Mouse (Mus musculus) cerebellum, adult 8-10 months (tissue): ENCODE data around the gene Arglu1.

Experiments used
- DNase-seq: peaks from one replicate; pipeline ENCODE4 v3.0.0; 2022

Arglu1 gene

DNA sequence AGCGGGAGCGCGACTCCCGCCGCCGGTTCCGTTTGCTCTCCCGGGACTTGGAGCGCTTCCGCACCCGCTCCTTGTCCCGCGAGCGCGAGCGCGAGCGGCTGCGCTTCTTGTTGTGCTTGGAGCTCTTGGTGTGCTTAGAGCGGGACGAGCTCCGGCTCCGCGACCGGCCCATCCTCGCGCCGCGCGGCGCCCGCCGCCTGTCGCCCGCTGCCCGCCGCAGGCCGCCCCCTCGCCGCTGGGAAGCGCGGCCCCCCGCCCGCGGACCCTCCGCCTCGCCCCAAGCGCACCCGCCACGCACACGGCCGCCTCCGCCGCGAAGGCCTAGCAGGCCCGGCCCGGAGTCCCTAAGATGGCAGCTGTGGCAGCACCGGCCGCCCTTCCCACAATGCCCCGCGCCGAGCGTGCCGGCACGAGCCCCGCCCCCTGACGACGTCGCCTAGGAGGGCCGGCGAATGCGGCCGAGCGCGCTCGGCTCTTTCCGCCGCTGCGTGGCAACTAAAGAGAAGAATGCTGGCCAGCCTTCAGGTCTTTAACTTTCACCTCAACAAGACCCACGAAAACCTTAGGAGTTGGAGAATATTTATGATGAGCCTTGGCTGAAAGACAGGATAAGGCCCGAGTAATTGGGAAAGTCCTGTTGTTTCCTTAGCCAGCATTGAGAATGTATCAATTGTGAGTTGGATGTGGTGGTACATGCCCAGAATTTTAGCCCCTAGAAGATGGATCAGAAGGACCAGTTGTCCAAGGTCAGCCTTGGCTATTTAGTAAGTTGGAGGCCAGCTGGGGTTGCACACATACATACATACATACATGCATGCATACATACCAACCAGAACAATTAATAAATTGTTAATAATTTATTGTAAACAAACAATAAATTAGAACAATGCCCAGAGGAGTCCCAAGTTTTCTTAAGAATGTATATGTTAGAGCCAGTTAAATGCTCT lies at the start of gene Arglu1:
Arglu1 (minus strand) TSS at position 376 of the 947 bp plus-strand sequence.
- DNase-seq, result peak; percentile 97

DNA sequence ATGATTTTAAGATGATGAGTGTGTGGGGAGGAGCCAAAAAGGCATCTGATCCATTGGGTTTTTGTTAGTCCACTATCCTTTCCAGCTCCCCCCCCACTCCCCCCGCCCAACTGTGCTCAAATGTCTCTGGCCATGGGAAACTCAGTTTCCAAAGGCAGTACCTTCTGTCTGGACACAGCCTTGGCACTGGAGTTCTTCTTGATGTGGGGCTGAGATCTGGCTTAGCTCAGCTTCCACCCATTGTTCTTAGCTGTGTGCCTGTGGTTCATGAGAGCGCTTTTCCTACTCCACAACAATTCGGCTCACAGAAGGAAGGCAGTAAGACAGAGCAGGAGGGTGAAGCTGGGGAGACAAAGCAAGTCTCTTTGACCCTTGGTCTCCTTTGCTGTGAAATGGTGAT lies 47.0 kb upstream of the Arglu1 start:
- DNase-seq, result no peak

DNA sequence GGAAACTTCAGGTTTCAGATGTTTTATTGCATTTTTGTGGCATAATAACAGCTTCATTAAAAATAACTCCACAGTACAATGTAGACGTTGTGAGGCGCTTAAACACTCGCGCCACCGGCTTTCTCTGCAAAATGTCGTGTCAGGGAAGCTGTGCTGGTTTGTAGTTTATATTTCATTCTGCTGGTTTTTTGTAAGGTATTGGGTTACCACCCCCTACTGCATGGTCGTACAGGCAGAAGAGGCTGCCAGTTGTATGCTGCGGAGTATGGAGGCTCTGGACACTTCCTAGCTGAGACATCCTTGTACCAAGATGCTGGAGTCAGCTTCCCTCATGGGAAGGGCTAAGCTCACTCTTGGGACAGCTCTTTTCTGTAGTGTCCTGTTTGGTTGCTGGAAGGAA lies 46.5 kb upstream of the Arglu1 start:
- DNase-seq, result no peak

DNA sequence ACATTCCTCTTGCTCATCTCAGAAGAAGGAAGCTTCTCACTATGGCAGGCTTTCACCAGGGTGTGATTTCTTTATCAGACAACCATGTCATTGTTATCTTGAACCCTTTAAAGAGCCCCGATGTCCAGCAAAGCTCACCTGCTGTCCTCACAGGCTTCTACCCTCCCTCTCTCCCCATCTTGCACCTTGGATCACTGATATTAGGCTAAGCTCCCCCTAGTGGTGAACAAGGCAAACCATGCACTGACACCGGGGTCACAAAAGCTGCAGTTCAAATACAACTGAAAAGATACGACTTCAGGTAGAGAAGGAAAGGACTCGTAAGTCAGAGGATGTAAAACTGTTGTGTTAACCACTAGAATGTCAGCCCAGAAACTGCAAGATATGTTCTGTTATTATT lies 43.5 kb upstream of the Arglu1 start:
- no peak for DNase-seq

DNA sequence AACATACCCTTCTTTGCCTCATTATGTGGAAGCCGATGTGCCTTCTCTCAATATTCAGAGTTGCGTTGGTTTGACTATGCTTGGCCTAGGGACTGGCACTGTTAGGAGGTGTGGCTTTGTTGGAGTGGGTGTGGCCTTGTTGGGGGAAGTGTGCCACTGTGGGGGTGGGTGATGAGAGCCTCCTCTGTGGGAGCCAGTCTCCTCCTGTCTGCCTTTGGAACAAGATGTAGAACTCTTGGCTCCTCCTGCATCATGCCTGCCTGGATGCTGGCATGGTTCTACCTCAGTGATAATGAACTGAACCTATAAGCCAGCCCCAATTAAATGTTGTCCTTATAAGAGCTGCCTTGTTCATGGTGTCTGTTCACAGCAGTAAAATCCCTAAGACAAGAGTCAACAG lies 38.3 kb upstream of the Arglu1 start:
- DNase-seq, result no peak

DNA sequence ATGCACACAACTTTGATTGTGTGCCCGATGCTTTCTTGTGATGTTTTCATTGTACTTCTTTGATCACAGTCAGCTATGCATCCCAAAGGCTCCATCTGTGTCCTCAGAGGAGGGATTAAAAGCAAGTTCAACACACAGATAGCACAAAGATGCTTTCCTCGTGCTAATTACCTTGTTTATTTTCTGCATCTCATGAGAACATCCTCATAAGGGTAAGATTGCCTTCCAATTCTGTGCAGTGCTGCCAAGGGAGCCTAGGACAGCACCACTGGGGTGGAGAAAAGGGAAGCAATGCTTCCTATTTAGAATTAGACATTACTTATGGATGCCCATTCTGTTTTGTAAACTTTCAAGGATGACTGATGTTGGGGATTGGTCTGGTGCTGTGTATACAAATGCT lies 36.2 kb upstream of the Arglu1 start:
- no peak for DNase-seq

DNA sequence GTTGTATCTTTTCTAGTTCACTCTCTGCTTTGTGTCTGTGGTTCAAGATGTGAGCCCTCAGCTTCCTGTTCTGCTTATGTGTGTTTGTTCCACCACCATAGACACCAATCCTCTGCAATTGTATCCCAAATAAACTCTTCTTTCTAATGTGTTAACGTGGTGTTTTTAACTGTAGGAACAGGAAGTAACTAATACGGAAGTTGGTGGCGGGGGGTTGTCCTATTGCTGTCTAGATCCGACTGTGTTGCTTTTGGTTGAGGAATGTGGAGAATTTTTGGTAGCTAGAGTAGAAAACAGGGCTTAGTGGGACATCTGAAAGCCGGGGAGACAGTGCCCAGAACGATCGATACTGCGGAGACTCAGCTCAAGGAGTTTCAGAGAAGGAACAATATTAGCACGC lies 14.5 kb upstream of the Arglu1 start:
- no peak for DNase-seq

DNA sequence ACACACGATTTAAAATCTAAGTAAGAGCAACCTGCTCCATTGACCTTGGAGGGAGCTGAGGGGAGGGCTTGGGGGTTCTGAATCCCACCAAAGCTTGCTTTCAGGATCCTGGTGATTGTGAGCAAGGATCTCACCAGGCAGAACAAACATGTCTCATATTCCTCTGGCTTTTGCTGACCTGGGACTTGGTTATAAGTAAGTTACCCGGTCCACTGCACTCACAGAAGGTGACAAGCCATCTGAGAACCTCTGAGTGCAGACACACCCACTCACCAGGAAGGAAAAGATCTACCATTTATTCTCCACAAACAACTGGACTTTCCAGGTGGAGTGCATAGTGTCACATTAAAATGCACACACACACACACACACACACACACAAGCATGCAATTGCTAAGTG lies 13.3 kb upstream of the Arglu1 start:
- DNase-seq, result no peak

DNA sequence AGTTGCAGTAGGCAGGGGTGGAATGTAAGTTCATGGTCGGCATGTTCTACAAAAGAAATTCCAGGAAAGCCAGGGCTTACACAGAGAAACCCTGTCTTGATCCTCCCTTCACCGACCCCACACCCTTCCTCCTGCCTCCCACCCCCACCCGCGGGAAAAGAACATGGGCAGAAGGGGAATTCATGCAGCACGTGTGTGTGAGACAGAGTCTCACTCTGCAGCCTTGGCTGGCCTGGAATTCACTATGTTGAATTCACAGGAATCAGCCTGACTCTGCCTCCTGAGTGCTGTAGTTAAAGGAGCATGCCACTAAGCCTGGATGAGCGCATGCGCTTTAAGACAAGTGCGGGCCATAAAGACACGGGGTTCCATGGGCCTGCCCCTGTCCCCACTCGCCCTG lies 10.5 kb upstream of the Arglu1 start:
- DNase-seq, result no peak

DNA sequence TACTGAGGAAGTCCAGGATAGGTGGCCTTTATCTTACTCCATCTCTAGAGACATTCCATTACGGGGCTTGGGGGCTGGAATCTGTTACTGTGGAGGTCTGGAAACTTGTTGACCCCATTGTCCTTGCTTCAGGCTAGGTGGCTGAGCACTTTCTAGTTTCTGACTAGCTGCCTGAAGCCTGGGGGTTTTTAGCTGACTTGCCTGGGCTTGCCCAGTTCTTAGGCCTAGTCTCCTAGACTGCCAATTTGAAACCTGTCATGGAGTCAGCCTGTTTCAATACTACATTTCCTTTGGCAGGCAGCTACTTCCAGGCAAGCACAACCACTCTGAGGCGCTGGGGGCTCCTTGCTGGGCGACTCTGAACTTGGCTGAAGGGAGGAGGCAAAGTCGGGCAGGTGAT lies 9.9 kb upstream of the Arglu1 start:
- DNase-seq, result no peak

DNA sequence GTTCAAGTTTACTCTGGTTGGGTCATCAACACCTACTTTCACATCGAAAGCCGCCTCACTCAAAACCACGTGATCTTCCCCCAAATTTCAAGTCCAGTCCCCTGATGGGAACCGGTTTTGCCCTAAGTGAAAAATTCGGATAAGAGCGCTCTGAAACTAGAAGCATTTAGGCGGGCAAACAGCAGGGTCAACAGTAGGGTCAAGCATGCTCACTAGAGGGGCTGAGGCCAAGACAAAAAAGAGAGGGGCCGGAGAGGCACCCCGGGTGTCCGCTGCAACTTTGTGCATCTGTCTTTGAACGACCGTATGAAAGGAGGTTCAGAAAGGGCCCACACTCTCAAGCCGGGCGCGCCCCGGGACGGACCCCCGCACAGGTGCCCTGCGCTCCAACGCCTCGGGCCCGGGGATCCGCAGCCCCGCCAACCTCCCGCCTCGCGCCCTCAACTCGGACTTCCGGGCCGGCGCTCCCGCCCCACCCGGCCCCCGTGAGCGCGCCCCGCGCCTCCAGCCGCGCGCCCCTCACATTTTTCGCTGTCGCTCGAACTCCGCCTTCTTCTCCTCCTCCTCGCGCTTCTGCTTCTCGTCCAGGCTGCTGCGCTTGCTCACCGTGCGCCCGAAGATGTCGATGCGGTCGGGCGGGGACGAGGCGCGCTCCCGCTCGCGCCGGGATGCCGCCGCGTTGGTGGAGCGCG lies 721 bp downstream of the Arglu1 start:
- peak; percentile 45 for DNase-seq

DNA sequence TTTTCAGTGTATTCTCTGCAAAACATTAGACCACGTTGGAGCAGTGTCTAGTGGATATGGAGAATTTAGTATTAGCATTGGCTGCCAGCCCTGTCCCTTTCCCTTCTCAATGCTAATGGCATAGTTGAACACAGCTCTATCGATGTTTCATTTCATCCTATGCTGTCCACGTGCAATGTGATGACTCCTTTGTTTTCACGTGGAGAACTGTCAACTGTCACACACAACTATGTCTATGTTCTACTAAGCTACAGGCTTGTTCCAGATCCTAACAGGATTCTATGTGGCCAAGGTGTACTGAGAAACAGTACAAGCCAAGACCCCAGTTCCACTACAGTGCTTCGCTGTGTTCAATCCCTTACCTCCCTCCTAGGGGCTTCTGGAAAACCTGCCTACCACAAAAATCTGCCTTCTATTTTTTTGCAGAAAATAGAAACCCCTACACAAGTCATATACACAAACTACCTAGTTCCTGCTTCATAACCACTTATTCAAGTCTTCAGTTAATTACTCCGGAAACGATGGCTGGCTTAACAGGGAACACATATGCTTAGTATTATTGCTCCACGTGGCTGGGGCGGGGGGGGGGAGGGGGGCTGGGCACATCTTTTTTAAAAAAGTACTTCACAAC lies 1.4 kb downstream of the Arglu1 start:
- DNase-seq, result no peak

DNA sequence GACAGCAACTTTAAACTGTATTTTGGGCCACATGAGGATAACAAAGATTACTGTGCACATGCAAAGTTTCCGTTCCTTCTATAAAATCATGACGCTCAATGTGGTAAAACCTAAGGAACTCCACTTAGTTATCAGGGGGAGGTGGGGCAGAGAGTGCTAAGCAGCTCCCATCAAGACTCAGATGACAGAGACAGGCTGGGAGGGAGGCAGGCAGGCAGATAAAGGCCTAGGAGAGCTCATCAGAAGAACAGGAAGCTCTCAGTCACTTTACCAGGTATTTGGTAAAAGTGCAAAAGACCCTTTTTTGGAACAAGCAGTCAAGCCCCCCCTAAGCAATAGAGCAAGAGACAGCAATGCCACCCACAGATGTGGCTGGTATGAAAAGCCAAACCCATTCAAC lies 4.8 kb downstream of the Arglu1 start:
- no peak for DNase-seq

DNA sequence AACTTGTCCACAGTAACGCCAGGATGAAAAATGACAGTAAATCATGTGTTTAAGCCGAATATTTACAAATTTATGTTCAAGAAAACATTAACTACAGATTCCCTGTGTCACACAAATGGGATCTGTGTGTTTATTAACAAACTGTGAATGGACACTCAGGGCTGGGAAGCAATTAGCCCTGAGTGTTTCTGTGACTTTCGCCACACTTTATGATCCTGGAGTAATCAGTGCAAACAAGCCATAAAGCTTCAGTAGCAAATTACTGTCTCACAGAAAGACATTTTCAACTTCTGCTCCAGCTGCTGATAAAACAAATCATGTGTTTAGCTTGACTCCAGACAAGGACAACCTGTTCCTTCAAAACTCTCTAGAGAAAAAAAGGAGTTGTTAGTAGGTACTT lies 7.6 kb downstream of the Arglu1 start:
- no peak for DNase-seq

DNA sequence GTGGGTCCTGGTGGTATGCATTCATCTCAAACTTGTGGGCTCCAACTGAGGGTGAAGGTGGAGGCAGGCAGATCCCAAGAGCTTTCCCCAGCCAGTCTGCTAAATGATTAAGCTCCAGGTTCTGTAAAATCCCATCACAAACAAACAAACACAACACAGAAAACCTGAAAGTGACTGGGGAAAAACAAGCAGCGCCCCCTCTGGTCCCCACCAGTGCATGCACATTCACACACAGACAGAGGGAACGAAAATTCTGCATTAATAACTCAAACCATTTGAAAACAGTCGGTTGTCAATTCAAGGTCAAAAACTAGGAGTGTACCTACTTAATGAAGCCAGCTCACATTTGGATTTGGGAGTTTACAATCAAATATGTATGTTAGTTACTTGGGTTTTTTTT lies 12.1 kb downstream of the Arglu1 start:
- no peak for DNase-seq

DNA sequence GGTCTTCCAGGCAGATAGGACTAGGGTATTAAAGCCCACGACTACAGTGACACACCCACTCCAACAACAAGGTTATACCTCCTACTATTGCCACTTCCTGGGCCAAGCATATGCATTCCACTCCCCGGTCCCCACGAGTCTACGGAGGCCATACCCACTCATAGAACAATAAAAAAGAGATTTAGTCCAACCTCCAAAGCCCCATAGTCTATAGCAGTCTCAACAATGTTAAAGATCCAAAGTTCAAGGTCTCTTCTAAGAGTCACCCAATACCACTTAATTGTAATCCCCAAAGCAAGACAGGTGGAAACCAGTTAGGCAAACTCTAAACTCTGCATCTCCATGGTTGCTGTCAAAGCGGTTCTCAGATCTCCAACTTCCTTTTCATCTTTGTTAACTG lies 15.5 kb downstream of the Arglu1 start:
- no peak for DNase-seq

DNA sequence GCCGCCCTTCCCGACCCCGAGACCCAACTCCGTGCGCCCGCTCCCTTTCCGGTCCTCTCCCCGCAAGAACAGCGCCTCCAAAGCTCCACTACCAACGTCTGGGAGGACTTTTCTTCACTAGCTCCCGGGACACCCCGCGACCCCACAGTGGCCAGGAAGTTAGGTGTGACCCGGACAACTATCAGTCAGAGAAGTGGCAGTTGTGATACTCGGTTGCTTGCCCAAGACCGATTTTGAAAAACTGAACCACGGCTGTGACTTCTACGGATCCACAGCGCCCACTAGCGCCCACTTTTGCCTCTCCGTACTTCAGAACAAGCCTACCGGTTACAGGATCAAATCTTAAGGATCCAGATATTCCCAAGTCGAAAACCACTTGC lies 28.6 kb downstream of the Arglu1 start:
- DNase-seq, result peak; percentile 81

DNA sequence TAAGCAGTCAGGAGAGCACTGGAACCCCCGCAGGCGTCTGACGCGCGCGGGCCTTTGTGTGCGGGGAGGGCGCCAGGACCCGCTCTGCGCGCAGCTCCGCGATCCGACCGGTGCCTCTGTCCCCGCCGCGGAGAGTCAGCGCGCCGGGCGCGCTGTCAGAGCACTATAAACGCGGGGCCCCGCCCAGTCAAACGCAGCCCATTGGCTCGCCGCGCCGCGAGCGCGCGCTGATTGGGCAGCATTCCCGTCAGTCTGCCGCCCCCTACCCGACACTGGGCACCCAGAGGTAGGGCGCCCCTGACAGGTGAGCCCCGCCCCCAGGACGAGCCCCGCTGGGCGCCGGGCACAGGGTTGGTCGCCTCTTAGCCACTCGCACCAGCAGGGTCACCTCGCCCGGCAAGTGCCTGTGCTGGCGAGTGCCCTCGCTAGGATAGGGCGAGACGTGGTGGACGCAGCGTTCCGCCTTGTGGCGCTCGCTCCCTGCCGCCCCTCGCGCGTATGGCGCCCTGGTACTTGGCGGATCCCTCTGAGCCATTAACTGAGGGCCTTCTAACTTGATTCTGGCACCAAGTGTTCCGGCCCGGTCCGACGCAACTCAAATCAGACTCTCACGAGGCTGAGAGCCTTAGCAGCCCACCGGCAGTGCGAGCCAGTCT lies 29.1 kb downstream of the Arglu1 start, which contains the start of gene Efnb2:
Efnb2 (minus strand) TSS at position 140 of the 656 bp plus-strand sequence.
- DNase-seq, result peak; percentile 67

DNA sequence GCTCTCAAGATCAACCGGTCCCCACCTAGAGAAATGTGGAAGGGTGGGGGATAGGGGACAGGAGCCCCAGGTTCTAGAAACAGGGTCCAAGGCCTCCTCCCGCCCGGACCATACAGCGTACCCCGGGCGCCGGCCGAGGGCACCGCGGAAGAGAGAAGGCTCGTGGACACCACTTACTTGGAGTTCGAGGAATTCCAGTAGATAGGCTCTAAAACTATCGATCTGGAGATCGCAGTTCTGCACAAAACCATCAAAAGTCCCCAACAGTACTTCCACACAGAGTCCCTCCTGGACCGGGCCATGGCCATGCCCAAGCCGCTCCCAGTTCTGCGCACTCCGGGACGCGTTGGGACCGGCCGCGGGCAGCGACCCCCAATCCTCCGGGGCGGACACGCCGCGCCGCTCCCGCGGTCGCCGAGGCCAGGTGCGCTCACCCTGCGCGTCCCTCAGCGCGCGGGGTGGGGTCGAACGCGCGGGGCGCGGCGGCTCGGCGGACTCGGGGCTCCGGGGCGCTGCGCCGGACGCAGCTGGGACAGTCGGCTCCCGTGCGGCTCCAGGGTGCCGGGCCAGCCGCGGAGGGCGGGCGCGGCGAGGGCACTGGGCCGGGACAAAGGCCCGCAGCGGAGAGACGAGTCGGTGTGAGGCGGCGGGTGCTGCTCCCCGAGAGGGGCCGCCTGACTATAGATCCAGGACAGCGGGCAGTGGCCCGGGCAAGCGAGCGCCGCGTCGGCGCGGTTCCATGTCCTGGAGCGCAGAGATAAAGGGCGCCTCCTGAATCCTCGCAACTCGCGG lies 29.8 kb downstream of the Arglu1 start:
- no peak for DNase-seq

DNA sequence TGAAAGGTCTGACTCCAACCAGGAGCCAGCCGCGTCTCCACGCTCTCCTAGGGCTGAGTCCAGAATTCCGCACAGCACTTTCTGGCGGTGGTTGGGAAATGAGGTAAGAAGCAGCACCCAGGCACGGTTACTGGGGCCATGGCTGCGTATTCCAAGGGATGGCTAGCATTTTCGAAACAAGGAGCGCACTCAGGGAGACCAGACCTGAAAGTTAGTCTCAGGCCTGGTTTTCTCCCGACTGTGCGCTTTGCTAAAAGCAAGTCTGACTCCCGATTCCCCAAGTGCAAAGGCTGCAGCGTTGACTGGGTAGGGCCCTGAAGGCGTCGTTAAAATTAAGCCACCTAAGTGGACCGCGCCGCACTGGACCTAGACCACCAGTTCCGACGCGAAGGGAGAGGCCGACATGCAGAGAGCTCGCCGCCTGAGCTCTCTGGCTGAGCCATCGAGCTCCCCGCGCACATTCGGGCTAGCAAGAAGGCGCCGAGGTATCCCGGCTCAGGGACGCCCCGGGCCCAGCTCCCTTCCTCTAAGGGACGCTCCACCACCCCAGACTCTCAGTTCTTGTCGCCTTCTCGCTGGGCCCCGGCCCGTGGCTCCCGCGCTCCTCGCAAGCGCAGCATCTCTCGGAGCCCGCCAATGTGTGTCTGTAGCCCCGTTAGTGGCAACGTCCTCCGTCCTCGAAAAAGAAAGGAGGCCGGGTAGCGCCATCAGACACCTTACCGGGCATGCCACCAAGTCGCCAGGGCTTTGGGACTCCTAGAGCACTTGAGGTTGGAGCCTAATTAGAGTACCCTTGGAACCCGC lies 30.6 kb downstream of the Arglu1 start:
- no peak for DNase-seq

DNA sequence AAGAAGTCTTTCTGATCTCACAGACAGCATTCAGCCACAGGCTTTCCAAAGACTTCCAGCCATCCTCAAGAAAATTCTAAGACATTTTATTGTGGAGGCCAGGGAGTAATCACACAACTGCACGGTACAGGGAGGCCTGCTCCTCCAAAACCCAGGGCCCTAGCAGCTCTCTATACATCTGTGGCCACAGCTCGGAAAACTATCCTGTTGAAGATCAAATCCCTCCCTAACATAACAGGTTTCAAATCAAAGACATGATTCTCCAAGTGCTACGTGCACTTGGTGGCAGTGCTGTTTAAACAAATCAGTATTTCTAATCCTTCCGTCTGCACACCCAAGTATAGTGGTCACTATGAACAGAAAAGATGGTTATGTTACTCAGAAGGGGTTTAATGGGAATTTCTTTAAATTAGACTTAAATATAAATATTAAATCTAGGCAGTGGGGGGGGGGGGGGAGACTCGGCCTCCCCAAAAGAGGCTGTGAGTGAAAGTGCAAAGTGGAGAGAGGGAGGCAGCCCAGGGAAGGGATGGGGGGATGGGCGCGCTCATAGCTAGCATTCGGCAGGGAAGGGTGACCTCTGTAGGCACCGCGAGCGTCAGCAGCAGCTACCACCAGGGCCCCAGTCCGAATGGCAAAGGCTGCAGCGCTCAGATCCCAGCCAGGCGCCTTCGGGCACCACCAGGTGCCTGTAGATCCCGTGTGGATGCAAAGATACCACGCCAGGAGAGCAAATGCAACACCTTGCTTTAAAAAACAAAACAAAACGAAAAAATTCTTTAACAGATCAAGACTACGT lies 31.7 kb downstream of the Arglu1 start:
- DNase-seq, result peak; percentile 32
